Mouse (Mus musculus): ENCODE data around the gene Trnp1.

- TF ChIP-seq EP300 (IDR thresholded peaks at IDR 0.05; ENCODE audit: insufficient read depth, low read depth, low read length): no peak
- no peak for TF ChIP-seq CTCF (IDR thresholded peaks at IDR 0.05; ENCODE audit: low read depth, low read length)
- TF ChIP-seq POLR2A (IDR thresholded peaks at IDR 0.05; ENCODE audit: insufficient read depth, low read length): no peak
Measured at GRCm38 (mm10) chr4:133469122-133469521, 29.2 kb downstream of the Trnp1 start.
